Mouse (Mus musculus): ENCODE measurements around the gene Ift140. TPM values are rescaled to one million over a fixed set of nuclear protein-coding genes. Genes with fewer than 3 reads are reported as not detected.

Ift140 gene
- polyA plus RNA-seq, 1 experiment from 2014 or later = 17.3 TPM

DNA sequence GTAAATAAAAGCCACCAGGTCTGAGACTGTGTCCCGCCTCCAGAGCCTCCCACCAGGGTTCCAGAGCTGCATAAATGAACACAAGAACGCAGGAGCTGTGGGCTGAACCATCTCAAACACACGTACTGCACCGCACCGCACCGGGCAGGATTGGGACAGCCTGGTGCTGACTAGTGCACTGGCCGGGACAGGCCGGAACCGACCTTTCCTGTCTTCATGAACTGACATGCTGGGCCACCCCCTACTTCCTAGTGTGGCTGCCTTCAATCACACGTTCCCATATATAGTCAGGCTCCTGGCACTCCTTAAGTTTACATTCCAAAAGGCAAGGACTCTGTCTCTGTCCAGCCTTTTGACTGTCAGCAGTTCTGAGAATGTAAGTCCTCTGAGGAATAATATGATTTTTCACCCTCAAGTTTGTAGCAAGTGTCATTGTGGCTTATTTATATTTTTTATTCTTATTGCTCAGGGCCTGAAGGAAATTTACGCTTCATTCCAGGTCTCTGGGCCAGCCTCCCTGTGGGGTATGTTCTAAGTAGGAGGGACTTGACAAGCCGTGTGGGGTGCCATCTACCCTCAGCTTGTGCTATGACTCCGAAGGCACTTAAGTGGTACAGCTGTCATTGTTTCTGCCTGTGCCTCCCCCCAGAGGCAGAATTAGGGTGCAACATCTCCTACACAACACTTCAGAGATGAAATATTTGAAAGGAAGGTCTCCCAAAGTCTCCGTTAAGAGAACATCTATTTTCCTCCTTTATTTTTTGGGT is 66.4 kb downstream of the Ift140 start:
- H3K36me3 ChIP-seq (ENCODE audit: control insufficient read depth, insufficient read depth, low read length) = 0 out of 2 replicates have a peak, but pooled peaks cover 4% of the 10 kb centered on the region
- DNase-seq (no peak), ATAC-seq (ENCODE audit: low FRiP score, low TSS enrichment) (no peak)
- no peak overlapping the region for H3K9ac ChIP-seq (replicated peaks; ENCODE audit: low read length)
- H3K4me3 ChIP-seq (replicated peaks; ENCODE audit: low read depth, low read length) = no peak overlapping the region
- 85% methylated on average over 14 of the region's 14 CpGs for WGBS
- no peaks in the 10 kb centered on the region for H3K9me3 ChIP-seq (ENCODE audit: control insufficient read depth, low read length)
- no peak overlapping the region for H3K4me2 ChIP-seq (ENCODE audit: low read length)
- H3K27ac ChIP-seq (replicated peaks; ENCODE audit: low read depth, low read length) = no peak overlapping the region
- no peaks in the 10 kb centered on the region for H3K27me3 ChIP-seq (ENCODE audit: control insufficient read depth, insufficient read depth, low read length)
- no peaks in the 10 kb centered on the region for H3K4me1 ChIP-seq (ENCODE audit: control insufficient read depth, insufficient read depth, low read length)

DNA sequence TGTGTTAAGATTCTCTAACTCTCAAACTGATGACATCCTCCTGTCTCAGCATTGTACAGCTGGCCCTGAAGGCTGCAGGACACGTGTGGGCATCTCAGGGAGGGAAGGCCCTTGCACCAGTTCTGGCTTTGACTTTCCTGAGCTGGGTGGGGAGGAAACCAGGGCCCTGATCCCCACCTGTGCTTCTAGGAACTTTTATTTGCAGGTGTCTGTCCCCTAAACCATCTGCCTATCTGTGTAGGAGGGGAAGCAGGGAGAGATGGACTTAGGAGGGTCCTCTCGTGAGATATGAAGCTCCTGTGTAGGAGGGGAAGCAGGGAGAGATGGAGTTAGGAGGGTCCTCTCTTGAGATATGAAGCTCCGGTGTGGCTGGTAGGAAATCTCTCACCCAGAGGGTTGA is 67.0 kb downstream of the Ift140 start:
- Histone ChIP-seq H3K4me1 (ENCODE audit: control insufficient read depth, insufficient read depth, low read length) (no peaks in the 10 kb centered on the region), H3K4me3 (replicated peaks; ENCODE audit: low read depth, low read length) (no peak overlapping the region), H3K27me3 (ENCODE audit: control insufficient read depth, insufficient read depth, low read length) (no peaks in the 10 kb centered on the region), H3K9ac (replicated peaks; ENCODE audit: low read length) (no peak overlapping the region), H3K4me2 (ENCODE audit: low read length) (no peak overlapping the region), H3K27ac (replicated peaks; ENCODE audit: low read depth, low read length) (no peak overlapping the region), H3K36me3 (ENCODE audit: control insufficient read depth, insufficient read depth, low read length) (peaks cover 5% of the 10 kb centered on the region; the same call in 1 of the 2 replicates), H3K9me3 (ENCODE audit: control insufficient read depth, low read length) (no peaks in the 10 kb centered on the region)
- no peak for ATAC-seq (ENCODE audit: low FRiP score, low TSS enrichment)
- WGBS = 71% methylated on average over 3 of the region's 3 CpGs
- DNase-seq = no peak

DNA sequence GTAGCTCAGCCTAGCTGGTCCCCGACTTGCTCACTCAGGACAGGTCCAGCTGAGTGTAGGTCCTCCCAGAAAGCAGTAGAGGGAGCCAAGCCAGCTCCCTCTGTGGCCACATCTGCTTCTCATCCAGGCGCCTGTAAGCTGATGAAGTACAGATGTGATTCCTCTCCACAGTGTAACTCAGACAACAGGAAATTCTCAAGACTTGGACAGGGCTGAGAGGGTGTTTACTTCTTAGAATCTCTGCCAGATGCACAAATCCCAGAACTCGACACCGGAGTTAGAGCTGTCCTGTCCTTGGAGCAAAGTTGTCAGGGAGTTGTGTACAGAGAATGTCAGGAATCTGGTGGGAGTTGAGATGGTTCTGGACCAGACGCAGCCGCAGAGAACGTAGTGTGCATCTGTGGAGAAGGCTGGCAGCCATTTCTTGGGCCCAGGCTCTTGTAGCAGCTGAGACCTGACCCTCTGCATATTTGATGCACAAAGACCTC is 67.6 kb downstream of the Ift140 start, which contains the start of gene Tmem204:
Tmem204 (minus strand) TSS at position 148 of the 488 bp plus-strand sequence.
- H3K4me3 ChIP-seq (replicated peaks; ENCODE audit: low read depth, low read length) = no peak within 1 kb of the TSS
- H3K4me1 ChIP-seq (ENCODE audit: control insufficient read depth, insufficient read depth, low read length) = no peaks in the 10 kb centered on the region
- ATAC-seq (ENCODE audit: low FRiP score, low TSS enrichment) (no peak), DNase-seq (peak; percentile 16)
- H3K9ac ChIP-seq (replicated peaks; ENCODE audit: low read length) = no peak within 1 kb of the TSS
- H3K36me3 ChIP-seq (ENCODE audit: control insufficient read depth, insufficient read depth, low read length) = peaks cover 12% of the 10 kb centered on the region; the same call in 1 of the 2 replicates
- H3K27ac ChIP-seq (replicated peaks; ENCODE audit: low read depth, low read length) = no peak within 1 kb of the TSS
- no peaks in the 10 kb centered on the region for H3K9me3 ChIP-seq (ENCODE audit: control insufficient read depth, low read length)
- WGBS = 73% methylated on average over 7 of the region's 7 CpGs
- H3K27me3 ChIP-seq (ENCODE audit: control insufficient read depth, insufficient read depth, low read length) = no peaks in the 10 kb centered on the region
- H3K4me2 ChIP-seq (ENCODE audit: low read length) = no peak within 1 kb of the TSS

DNA sequence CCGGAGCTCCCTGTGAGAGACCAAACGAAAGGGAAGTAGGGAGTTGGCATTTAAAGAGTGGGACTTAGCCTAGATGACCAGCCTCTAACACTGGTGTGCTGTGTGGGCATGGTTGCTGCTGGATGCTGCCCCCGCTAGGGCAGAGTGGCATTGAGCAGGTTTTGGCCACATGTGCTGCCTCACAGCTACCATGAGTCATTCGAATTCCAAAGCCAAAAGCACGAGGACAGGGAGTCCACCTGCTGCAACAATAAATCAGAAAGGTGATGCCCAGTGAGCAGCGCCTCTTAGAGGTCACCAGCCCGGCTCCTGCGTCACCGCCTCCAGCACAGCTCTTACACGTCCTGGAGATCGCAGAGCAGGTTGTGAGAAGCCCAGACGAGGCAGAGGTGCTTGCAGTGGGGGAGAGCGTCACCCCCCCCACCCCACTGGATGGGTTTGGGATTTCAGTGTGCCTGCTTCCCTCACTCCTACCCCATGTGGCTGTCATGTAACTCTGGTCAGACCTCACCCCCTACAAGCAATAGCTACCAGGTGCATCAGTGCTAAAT is 69.0 kb downstream of the Ift140 start:
- no peak for ATAC-seq (ENCODE audit: low FRiP score, low TSS enrichment)

DNA sequence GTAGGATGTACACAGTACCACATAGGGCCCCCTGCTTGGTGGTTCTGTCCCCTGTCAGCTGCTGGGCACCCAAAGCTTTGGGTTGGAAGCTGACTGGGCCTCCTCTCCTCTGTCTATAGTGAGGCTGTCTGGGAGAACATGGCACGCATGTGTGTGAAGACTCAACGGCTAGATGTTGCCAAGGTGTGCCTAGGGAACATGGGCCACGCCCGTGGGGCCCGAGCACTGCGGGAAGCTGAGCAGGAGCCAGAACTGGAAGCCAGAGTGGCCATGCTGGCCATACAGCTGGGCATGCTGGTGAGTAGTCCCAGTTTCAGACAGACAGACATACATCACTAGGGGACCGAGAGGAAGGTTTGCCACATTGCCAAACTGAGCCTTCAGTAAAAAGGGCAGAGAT is 70.8 kb downstream of the Ift140 start:
- 94% methylated on average over 7 of the region's 7 CpGs for WGBS
- Histone ChIP-seq H3K4me3 (replicated peaks; ENCODE audit: low read depth, low read length) (no peak overlapping the region), H3K27me3 (ENCODE audit: control insufficient read depth, insufficient read depth, low read length) (no peaks in the 10 kb centered on the region), H3K9ac (replicated peaks; ENCODE audit: low read length) (no peak overlapping the region), H3K27ac (replicated peaks; ENCODE audit: low read depth, low read length) (no peak overlapping the region), H3K4me2 (ENCODE audit: low read length) (no peak overlapping the region), H3K4me1 (ENCODE audit: control insufficient read depth, insufficient read depth, low read length) (no peaks in the 10 kb centered on the region), H3K36me3 (ENCODE audit: control insufficient read depth, insufficient read depth, low read length) (peaks cover 22% of the 10 kb centered on the region), H3K9me3 (ENCODE audit: control insufficient read depth, low read length) (no peaks in the 10 kb centered on the region)
- ATAC-seq (ENCODE audit: low FRiP score, low TSS enrichment) (no peak), DNase-seq (no peak)

More for the DNA sequence above, 69.0 kb downstream of the Ift140 start:
- Histone ChIP-seq H3K9me3 (ENCODE audit: control insufficient read depth, low read length) (no peaks in the 10 kb centered on the region), H3K4me3 (replicated peaks; ENCODE audit: low read depth, low read length) (no peak overlapping the region), H3K4me2 (ENCODE audit: low read length) (no peak overlapping the region), H3K27ac (replicated peaks; ENCODE audit: low read depth, low read length) (no peak overlapping the region), H3K9ac (replicated peaks; ENCODE audit: low read length) (no peak overlapping the region), H3K36me3 (ENCODE audit: control insufficient read depth, insufficient read depth, low read length) (peaks cover 19% of the 10 kb centered on the region), H3K4me1 (ENCODE audit: control insufficient read depth, insufficient read depth, low read length) (no peaks in the 10 kb centered on the region), H3K27me3 (ENCODE audit: control insufficient read depth, insufficient read depth, low read length) (no peaks in the 10 kb centered on the region)
- 84% methylated on average over 13 of the region's 13 CpGs for WGBS
- no peak for DNase-seq

DNA sequence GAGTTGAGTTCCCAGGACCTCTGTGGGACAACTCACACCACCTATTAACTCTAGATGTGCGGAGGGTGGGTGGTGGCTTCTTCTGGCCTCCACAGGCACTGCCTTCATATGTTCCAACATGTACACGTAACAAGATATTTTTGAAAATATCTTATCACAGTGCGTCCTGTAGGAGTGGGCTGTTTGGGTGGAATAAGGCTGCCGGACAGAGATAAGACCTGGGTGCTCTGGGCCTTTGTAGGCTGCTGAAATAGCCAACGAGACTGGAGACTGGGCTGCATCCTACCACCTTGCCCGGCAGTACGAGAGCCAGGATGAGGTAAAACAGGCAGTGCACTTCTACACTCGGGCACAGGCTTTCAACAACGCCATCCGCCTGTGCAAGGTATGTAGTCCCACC is 73.3 kb downstream of the Ift140 start:
- H3K36me3 ChIP-seq (ENCODE audit: control insufficient read depth, insufficient read depth, low read length) = peaks cover 34% of the 10 kb centered on the region
- H3K9me3 ChIP-seq (ENCODE audit: control insufficient read depth, low read length) = no peaks in the 10 kb centered on the region
- no peak overlapping the region for H3K4me3 ChIP-seq (replicated peaks; ENCODE audit: low read depth, low read length)
- no peak overlapping the region for H3K4me2 ChIP-seq (ENCODE audit: low read length)
- DNase-seq (no peak), ATAC-seq (ENCODE audit: low FRiP score, low TSS enrichment) (no peak)
- no peak overlapping the region for H3K27ac ChIP-seq (replicated peaks; ENCODE audit: low read depth, low read length)
- no peak overlapping the region for H3K9ac ChIP-seq (replicated peaks; ENCODE audit: low read length)
- 94% methylated on average over 10 of the region's 10 CpGs for WGBS
- H3K27me3 ChIP-seq (ENCODE audit: control insufficient read depth, insufficient read depth, low read length) = no peaks in the 10 kb centered on the region
- no peaks in the 10 kb centered on the region for H3K4me1 ChIP-seq (ENCODE audit: control insufficient read depth, insufficient read depth, low read length)

DNA sequence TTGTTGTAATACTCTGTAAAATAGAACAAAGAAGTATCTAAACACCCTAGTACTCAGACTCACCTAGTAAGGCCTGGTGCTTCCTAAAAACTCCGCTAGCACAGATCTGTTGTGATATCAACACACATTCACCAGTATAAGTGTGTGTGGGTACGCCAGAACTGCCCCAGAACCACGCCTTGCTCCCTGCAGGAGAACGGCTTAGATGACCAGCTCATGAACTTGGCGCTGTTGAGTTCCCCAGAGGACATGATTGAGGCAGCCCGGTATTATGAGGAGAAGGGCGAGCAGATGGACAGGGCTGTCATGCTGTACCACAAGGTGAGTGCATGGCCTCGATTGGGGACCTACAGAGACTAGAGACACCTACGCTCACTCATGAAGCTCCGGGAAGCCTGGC is 74.6 kb downstream of the Ift140 start:
- DNase-seq = no peak

DNA sequence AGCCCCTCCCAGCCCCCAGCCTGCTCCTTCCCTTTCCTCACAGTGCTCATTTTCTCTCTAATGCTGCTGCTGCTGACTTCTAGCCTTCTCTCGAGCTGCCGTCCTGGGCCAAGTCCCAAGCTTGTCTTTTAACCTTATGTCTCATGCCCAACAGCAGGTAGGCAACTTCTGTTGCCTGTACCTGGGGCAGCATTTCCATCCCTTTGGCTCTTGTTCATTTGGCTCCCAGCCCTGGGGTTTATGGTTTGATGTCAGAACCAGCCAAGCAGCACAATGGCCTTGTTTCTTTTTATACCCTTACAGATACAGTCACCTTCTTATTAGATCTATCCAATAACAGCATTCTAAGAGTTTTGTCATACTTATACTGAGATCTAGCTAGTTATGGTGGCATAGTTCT is 80.3 kb downstream of the Ift140 start:
- H3K36me3 ChIP-seq (ENCODE audit: control insufficient read depth, insufficient read depth, low read length) = peaks cover 58% of the 10 kb centered on the region
- no peak for DNase-seq
- H3K27ac ChIP-seq (replicated peaks; ENCODE audit: low read depth, low read length) = no peak overlapping the region
- no peaks in the 10 kb centered on the region for H3K27me3 ChIP-seq (ENCODE audit: control insufficient read depth, insufficient read depth, low read length)
- ATAC-seq (ENCODE audit: low FRiP score, low TSS enrichment) = no peak
- no peaks in the 10 kb centered on the region for H3K9me3 ChIP-seq (ENCODE audit: control insufficient read depth, low read length)
- H3K4me1 ChIP-seq (ENCODE audit: control insufficient read depth, insufficient read depth, low read length) = no peaks in the 10 kb centered on the region
- WGBS = 93% methylated on average over 2 of the region's 2 CpGs
- no peak overlapping the region for H3K9ac ChIP-seq (replicated peaks; ENCODE audit: low read length)
- no peak overlapping the region for H3K4me2 ChIP-seq (ENCODE audit: low read length)
- no peak overlapping the region for H3K4me3 ChIP-seq (replicated peaks; ENCODE audit: low read depth, low read length)

More for the DNA sequence above, 74.6 kb downstream of the Ift140 start:
- H3K36me3 ChIP-seq (ENCODE audit: control insufficient read depth, insufficient read depth, low read length) = peaks cover 43% of the 10 kb centered on the region
- H3K9me3 ChIP-seq (ENCODE audit: control insufficient read depth, low read length) = no peaks in the 10 kb centered on the region
- H3K4me1 ChIP-seq (ENCODE audit: control insufficient read depth, insufficient read depth, low read length) = no peaks in the 10 kb centered on the region
- no peak for ATAC-seq (ENCODE audit: low FRiP score, low TSS enrichment)
- H3K4me3 ChIP-seq (replicated peaks; ENCODE audit: low read depth, low read length) = no peak overlapping the region
- no peaks in the 10 kb centered on the region for H3K27me3 ChIP-seq (ENCODE audit: control insufficient read depth, insufficient read depth, low read length)
- H3K4me2 ChIP-seq (ENCODE audit: low read length) = no peak overlapping the region
- H3K9ac ChIP-seq (replicated peaks; ENCODE audit: low read length) = no peak overlapping the region
- 94% methylated on average over 10 of the region's 10 CpGs for WGBS
- no peak overlapping the region for H3K27ac ChIP-seq (replicated peaks; ENCODE audit: low read depth, low read length)

DNA sequence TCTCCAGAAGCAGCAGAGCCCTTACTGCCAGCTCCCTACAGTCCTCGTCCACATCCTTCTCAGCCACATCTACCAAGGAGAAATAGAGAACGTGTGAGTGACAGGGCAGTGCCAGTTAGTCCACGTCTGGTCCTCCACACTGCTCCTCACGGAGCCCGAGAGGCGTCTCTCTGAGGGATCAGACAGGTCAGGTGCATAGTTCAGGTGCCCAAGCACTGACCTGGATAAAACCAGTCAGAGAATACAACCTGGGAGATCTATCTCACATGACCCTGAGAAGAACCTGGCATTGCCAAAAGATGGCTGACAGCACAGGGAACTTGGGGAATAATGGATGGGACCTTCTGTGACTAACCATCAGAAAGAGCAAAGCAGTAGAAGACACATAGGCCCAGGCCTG is 84.2 kb downstream of the Ift140 start:
- Histone ChIP-seq H3K36me3 (ENCODE audit: control insufficient read depth, insufficient read depth, low read length) (peaks cover 76% of the 10 kb centered on the region), H3K4me2 (ENCODE audit: low read length) (no peak overlapping the region), H3K4me1 (ENCODE audit: control insufficient read depth, insufficient read depth, low read length) (no peaks in the 10 kb centered on the region), H3K4me3 (replicated peaks; ENCODE audit: low read depth, low read length) (no peak overlapping the region), H3K9me3 (ENCODE audit: control insufficient read depth, low read length) (no peaks in the 10 kb centered on the region), H3K27ac (replicated peaks; ENCODE audit: low read depth, low read length) (no peak overlapping the region), H3K27me3 (ENCODE audit: control insufficient read depth, insufficient read depth, low read length) (no peaks in the 10 kb centered on the region), H3K9ac (replicated peaks; ENCODE audit: low read length) (no peak overlapping the region)
- DNase-seq (no peak), ATAC-seq (ENCODE audit: low FRiP score, low TSS enrichment) (no peak)
- WGBS = 100% methylated on average over 6 of the region's 6 CpGs
